Mouse (Mus musculus): ENCODE data around the gene Mip.

GRCm38 (mm10) chr10:128236321-128236720, 10.7 kb downstream of the Mip start:
- no peak for TF ChIP-seq CTCF (IDR thresholded peaks at IDR 0.05; ENCODE audit: control insufficient read depth, insufficient read depth, insufficient read length)
- no peak for TF ChIP-seq MAX (IDR thresholded peaks at IDR 0.05)
- TF ChIP-seq FOSL1 (IDR thresholded peaks at IDR 0.05; ENCODE audit: insufficient read depth, low read length, poor library complexity, severe bottlenecking): no peak

Measured in C2C12 (cell line).